Mouse (Mus musculus): Measurements from ENCODE around the gene Slco3a1. TPM values are rescaled to one million over a fixed set of nuclear protein-coding genes. Genes with fewer than 3 reads are reported as not detected.

The Slco3a1 gene
- polyA plus RNA-seq, 2 experiments, result 0.69 to 1.1 TPM

- no peak for ATAC-seq (ENCODE audit: insufficient read depth)
- Histone ChIP-seq H3K9me3 (ENCODE audit: control insufficient read depth, low read length) (no peaks in the 10 kb centered on the region), H3K4me3 (ENCODE audit: insufficient read depth in 1 of 2, low read depth in 2 of 2, low read length in 2 of 2) (no peak overlapping the region), H3K36me3 (replicated peaks; ENCODE audit: control insufficient read depth, insufficient read depth, low read depth) (no peaks in the 10 kb centered on the region), H3K27me3 (ENCODE audit: control insufficient read depth, insufficient read depth, low read length) (no peaks in the 10 kb centered on the region), H3K4me1 (replicated peaks; ENCODE audit: control insufficient read depth in 2 of 2, insufficient read depth in 2 of 2, low read length in 1 of 2) (0 out of 4 replicates have a peak, but pooled peaks cover 0 to 4% of the 10 kb centered on the region in 2 experiments), H3K9ac (replicated peaks) (no peak overlapping the region), H3K4me2 (ENCODE audit: low read depth) (no peak overlapping the region), H3K27ac (no peak overlapping the region)
- DNase-seq (ENCODE audit: low read depth in 3 of 3, low spot score in 3 of 3), result no peak
- 24% methylated on average over 5 of the region's 5 CpGs for WGBS (ENCODE audit: insufficient replicate concordance)
- no peak for TF ChIP-seq EP300 (IDR thresholded peaks at IDR 0.05; ENCODE audit: low read depth)
- TF ChIP-seq CTCF (IDR thresholded peaks at IDR 0.05; ENCODE audit: low read depth), result no peak
Measured at GRCm38 (mm10) chr7:74459277-74459676, 95.3 kb downstream of the Slco3a1 start.

DNA sequence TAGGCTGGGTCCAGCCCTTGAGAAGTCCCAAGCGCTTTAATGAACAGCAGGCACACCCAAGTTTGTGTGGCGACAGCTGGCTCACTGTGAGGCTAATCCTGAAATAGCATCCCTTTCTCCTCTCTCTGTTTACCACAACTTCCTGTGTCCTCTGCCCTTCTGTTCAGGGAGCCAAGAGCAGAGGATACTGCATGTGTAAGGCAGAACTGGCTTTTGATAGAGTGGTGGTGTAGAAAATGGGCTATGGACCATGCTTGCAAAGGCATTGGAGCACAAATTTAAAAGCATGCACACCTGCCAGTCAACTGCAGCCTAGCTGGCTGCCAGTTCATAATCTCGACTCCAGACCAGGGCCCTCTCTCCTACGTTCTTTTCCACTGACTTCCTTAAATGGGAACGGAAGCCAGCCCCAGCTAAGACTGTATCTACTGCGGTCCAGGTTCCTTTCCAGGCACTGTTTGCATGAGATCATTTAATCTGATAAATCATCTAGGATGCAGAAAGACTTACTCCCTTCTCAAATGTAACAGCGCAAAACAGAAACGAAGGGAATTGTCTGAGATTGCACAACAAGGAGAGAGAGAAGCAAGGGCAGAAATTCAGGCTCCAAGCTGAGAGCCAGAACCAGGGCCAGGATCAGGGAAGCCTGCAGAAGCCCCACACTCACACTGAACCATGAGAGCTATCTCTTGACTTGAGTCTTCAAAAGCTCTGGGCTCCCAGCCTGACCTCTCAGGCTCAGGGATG is 95.9 kb downstream of the Slco3a1 start:
- no peak for DNase-seq (ENCODE audit: low read depth in 3 of 3, low spot score in 3 of 3)
- no peak overlapping the region for H3K9ac ChIP-seq (replicated peaks)
- H3K9me3 ChIP-seq (ENCODE audit: control insufficient read depth, low read length), result no peaks in the 10 kb centered on the region
- whole genome bisulfite sequencing (ENCODE audit: insufficient replicate concordance), result 11% methylated on average over 8 of the region's 8 CpGs
- H3K4me2 ChIP-seq (ENCODE audit: low read depth), result no peak overlapping the region
- 0 out of 4 replicates have a peak, but pooled peaks cover 0 to 4% of the 10 kb centered on the region in 2 experiments for H3K4me1 ChIP-seq (replicated peaks; ENCODE audit: control insufficient read depth in 2 of 2, insufficient read depth in 2 of 2, low read length in 1 of 2)
- no peak overlapping the region for H3K4me3 ChIP-seq (ENCODE audit: insufficient read depth in 1 of 2, low read depth in 2 of 2, low read length in 2 of 2)
- no peaks in the 10 kb centered on the region for H3K27me3 ChIP-seq (ENCODE audit: control insufficient read depth, insufficient read depth, low read length)
- ATAC-seq (ENCODE audit: insufficient read depth), result no peak
- TF ChIP-seq CTCF (IDR thresholded peaks at IDR 0.05; ENCODE audit: low read depth) (no peak), EP300 (IDR thresholded peaks at IDR 0.05; ENCODE audit: low read depth) (no peak)
- no peak overlapping the region for H3K27ac ChIP-seq
- no peaks in the 10 kb centered on the region for H3K36me3 ChIP-seq (replicated peaks; ENCODE audit: control insufficient read depth, insufficient read depth, low read depth)

- Histone ChIP-seq H3K9ac (replicated peaks) (no peak overlapping the region), H3K4me1 (replicated peaks; ENCODE audit: control insufficient read depth in 2 of 2, insufficient read depth in 2 of 2, low read length in 1 of 2) (0 out of 4 replicates have a peak, but pooled peaks cover 0 to 4% of the 10 kb centered on the region in 2 experiments), H3K36me3 (replicated peaks; ENCODE audit: control insufficient read depth, insufficient read depth, low read depth) (no peaks in the 10 kb centered on the region), H3K27ac (no peak overlapping the region), H3K4me3 (ENCODE audit: insufficient read depth in 1 of 2, low read depth in 2 of 2, low read length in 2 of 2) (no peak overlapping the region), H3K4me2 (ENCODE audit: low read depth) (no peak overlapping the region), H3K9me3 (ENCODE audit: control insufficient read depth, low read length) (no peaks in the 10 kb centered on the region), H3K27me3 (ENCODE audit: control insufficient read depth, insufficient read depth, low read length) (no peaks in the 10 kb centered on the region)
- TF ChIP-seq EP300 (IDR thresholded peaks at IDR 0.05; ENCODE audit: low read depth) (no peak), CTCF (IDR thresholded peaks at IDR 0.05; ENCODE audit: low read depth) (no peak)
- DNase-seq (ENCODE audit: low read depth in 3 of 3, low spot score in 3 of 3) (no peak), ATAC-seq (ENCODE audit: insufficient read depth) (no peak)
- WGBS (ENCODE audit: insufficient replicate concordance), result 59% methylated on average over 5 of the region's 5 CpGs
Measured at GRCm38 (mm10) chr7:74457347-74457975, 97.1 kb downstream of the Slco3a1 start.

DNA sequence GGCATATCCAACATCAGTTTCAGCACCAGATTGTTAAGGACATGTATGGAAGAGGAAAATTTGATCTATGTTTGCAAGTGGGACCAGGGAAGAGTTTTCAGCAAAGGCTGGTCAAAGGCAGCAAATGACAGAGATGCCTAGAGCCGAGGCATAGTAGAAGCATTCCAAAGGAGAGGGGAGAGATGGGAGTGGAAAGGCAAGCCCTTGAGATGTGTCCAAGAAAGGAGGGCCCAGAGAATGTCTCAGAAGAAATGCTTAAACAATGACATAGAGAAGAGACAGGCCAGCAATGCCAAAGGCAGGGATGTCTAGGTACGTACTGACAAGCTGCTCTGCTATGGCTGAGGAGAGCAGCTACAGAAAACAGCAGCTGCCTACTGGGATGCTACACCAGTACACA is 97.8 kb downstream of the Slco3a1 start:
- Histone ChIP-seq H3K4me1 (replicated peaks; ENCODE audit: control insufficient read depth in 2 of 2, insufficient read depth in 2 of 2, low read length in 1 of 2) (0 out of 4 replicates have a peak, but pooled peaks cover 0 to 4% of the 10 kb centered on the region in 2 experiments), H3K9me3 (ENCODE audit: control insufficient read depth, low read length) (no peaks in the 10 kb centered on the region), H3K9ac (replicated peaks) (no peak overlapping the region), H3K4me2 (ENCODE audit: low read depth) (no peak overlapping the region), H3K4me3 (ENCODE audit: insufficient read depth in 1 of 2, low read depth in 2 of 2, low read length in 2 of 2) (no peak overlapping the region), H3K27ac (no peak overlapping the region), H3K27me3 (ENCODE audit: control insufficient read depth, insufficient read depth, low read length) (no peaks in the 10 kb centered on the region), H3K36me3 (replicated peaks; ENCODE audit: control insufficient read depth, insufficient read depth, low read depth) (no peaks in the 10 kb centered on the region)
- no peak for TF ChIP-seq EP300 (IDR thresholded peaks at IDR 0.05; ENCODE audit: low read depth)
- no peak for TF ChIP-seq CTCF (IDR thresholded peaks at IDR 0.05; ENCODE audit: low read depth)
- ATAC-seq (ENCODE audit: insufficient read depth) (no peak), DNase-seq (ENCODE audit: low read depth in 3 of 3, low spot score in 3 of 3) (no peak)
- WGBS (ENCODE audit: insufficient replicate concordance), result 65% methylated on average over 2 of the region's 2 CpGs

- no peak overlapping the region for H3K4me2 ChIP-seq (ENCODE audit: low read depth)
- 33% methylated on average over 2 of the region's 2 CpGs for WGBS (ENCODE audit: insufficient replicate concordance)
- no peak overlapping the region for H3K27ac ChIP-seq
- DNase-seq (ENCODE audit: low read depth in 3 of 3, low spot score in 3 of 3) (no peak), ATAC-seq (ENCODE audit: insufficient read depth) (no peak)
- no peaks in the 10 kb centered on the region for H3K27me3 ChIP-seq (ENCODE audit: control insufficient read depth, insufficient read depth, low read length)
- no peaks in the 10 kb centered on the region for H3K36me3 ChIP-seq (replicated peaks; ENCODE audit: control insufficient read depth, insufficient read depth, low read depth)
- H3K4me1 ChIP-seq (replicated peaks; ENCODE audit: control insufficient read depth in 2 of 2, insufficient read depth in 2 of 2, low read length in 1 of 2), result no peaks in the 10 kb centered on the region
- H3K4me3 ChIP-seq (ENCODE audit: insufficient read depth in 1 of 2, low read depth in 2 of 2, low read length in 2 of 2), result no peak overlapping the region
- H3K9me3 ChIP-seq (ENCODE audit: control insufficient read depth, low read length), result no peaks in the 10 kb centered on the region
- H3K9ac ChIP-seq (replicated peaks), result no peak overlapping the region
- TF ChIP-seq EP300 (IDR thresholded peaks at IDR 0.05; ENCODE audit: low read depth) (no peak), CTCF (IDR thresholded peaks at IDR 0.05; ENCODE audit: low read depth) (no peak)
Measured at GRCm38 (mm10) chr7:74451047-74451446, 103.5 kb downstream of the Slco3a1 start.
